Mouse (Mus musculus): ENCODE results near the gene Rptor. TPM values are rescaled to one million over a fixed set of nuclear protein-coding genes. Genes with fewer than 3 reads are reported as not detected.

The Rptor gene
- polyA plus RNA-seq, 1 experiment: 34.4 TPM

GRCm38 (mm10) chr11:119898976-119899375 lies 296.3 kb downstream of the Rptor start:
- DNase-seq (ENCODE audit: low read depth): no peak

DNA sequence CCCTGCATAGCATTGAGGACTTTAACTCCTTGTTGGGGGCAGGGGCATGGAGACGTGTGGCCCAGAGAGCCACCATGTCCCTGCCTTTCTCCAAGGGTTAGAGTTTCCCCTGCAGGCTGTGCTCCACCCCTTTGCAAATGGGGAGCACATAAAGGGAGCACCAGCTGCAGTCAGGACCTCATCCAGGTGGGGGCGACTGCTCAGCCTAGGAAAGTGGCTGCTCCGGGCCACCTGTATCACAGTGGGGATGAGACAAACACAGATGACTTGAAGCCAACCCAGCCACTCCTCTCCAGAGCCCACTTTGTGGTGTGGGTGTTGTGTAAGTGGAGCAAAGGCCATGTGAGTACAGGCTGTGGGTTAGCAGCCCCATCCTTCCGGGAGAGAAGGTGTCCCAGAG lies 298.5 kb downstream of the Rptor start:
- DNase-seq (ENCODE audit: low read depth): no peak
- no peak for TF ChIP-seq CTCF (IDR thresholded peaks at IDR 0.05; ENCODE audit: borderline replicate concordance, extremely low read depth, insufficient read depth, insufficient read length)
- TF ChIP-seq POLR2A (IDR thresholded peaks at IDR 0.05; ENCODE audit: borderline replicate concordance, extremely low read depth, insufficient read depth, insufficient read length, poor library complexity, severe bottlenecking): no peak

More at GRCm38 (mm10) chr11:119898976-119899375, 296.3 kb downstream of the Rptor start:
- TF ChIP-seq CTCF (IDR thresholded peaks at IDR 0.05; ENCODE audit: borderline replicate concordance, extremely low read depth, insufficient read depth, insufficient read length): no peak
- no peak for TF ChIP-seq POLR2A (IDR thresholded peaks at IDR 0.05; ENCODE audit: borderline replicate concordance, extremely low read depth, insufficient read depth, insufficient read length, poor library complexity, severe bottlenecking)

DNA sequence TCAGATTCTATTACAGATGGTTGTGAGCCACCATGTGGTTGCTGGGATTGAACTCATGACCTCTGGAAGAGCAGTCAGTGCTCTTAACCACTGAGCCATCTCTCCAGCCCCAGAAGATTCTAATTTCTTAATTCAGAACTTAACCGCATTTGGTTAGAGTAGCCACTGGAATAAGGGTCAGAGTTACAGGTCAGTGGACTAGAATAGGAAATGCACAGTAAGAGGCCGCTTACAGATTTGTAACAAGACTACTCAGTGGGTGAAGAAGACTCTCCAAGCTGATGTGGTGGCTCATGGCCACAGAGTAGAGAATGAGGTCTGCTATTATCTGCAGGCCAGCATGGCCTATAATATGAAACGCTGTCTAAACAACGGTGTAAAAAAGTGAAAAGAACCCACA lies 300.2 kb downstream of the Rptor start:
- TF ChIP-seq POLR2A (IDR thresholded peaks at IDR 0.05; ENCODE audit: borderline replicate concordance, extremely low read depth, insufficient read depth, insufficient read length, poor library complexity, severe bottlenecking) (no peak), CTCF (IDR thresholded peaks at IDR 0.05; ENCODE audit: borderline replicate concordance, extremely low read depth, insufficient read depth, insufficient read length) (no peak)
- DNase-seq (ENCODE audit: low read depth): no peak

GRCm38 (mm10) chr11:119904621-119905286 lies 302.0 kb downstream of the Rptor start:
- peak; percentile 91; the same call in 1 of the 2 replicates for TF ChIP-seq CTCF (IDR thresholded peaks at IDR 0.05; ENCODE audit: borderline replicate concordance, extremely low read depth, insufficient read depth, insufficient read length)
- no peak for TF ChIP-seq POLR2A (IDR thresholded peaks at IDR 0.05; ENCODE audit: borderline replicate concordance, extremely low read depth, insufficient read depth, insufficient read length, poor library complexity, severe bottlenecking)
- peak; percentile 88 for DNase-seq (ENCODE audit: low read depth)

- no peak for DNase-seq (ENCODE audit: low read depth)
- TF ChIP-seq CTCF (IDR thresholded peaks at IDR 0.05; ENCODE audit: borderline replicate concordance, extremely low read depth, insufficient read depth, insufficient read length) (no peak), POLR2A (IDR thresholded peaks at IDR 0.05; ENCODE audit: borderline replicate concordance, extremely low read depth, insufficient read depth, insufficient read length, poor library complexity, severe bottlenecking) (no peak)
These were observed 303.1 kb downstream of the Rptor start for GRCm38 (mm10) chr11:119905794-119906193.

DNA sequence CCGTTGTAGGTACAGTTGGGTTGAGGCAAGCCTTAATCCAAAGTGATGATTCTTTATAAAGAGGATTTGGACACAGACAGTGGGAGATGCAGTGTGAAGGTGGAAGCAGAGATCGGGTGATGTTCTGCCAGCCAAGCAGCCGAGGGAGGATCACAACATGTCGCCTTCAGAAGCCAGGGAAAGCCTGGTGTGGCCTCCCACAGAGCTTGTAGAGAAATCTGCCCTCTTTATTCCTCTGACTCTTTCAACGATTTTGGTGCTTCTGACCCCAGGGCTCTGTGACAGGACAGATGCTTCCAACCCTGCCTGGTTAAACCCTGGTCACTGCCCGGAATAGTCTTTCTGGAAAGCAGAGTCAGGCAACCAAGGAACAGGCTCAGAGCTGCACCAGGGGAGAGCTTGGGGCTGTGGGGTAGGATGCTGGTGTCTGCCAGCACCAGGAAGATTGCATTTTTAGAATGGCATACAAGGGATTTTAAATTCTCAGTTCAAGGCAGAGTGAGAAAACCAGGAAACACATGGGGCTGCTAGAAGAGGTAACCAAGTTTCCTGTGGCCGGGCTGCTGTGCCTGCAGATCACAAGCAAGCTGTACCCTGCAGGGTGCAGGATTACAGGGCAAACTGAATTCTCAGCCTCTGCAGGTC lies 304.4 kb downstream of the Rptor start:
- no peak for TF ChIP-seq POLR2A (IDR thresholded peaks at IDR 0.05; ENCODE audit: borderline replicate concordance, extremely low read depth, insufficient read depth, insufficient read length, poor library complexity, severe bottlenecking)
- TF ChIP-seq CTCF (IDR thresholded peaks at IDR 0.05; ENCODE audit: borderline replicate concordance, extremely low read depth, insufficient read depth, insufficient read length): no peak
- DNase-seq (ENCODE audit: low read depth): no peak

GRCm38 (mm10) chr11:119907711-119908110 lies 305.0 kb downstream of the Rptor start:
- no peak for TF ChIP-seq CTCF (IDR thresholded peaks at IDR 0.05; ENCODE audit: borderline replicate concordance, extremely low read depth, insufficient read depth, insufficient read length)
- no peak for TF ChIP-seq POLR2A (IDR thresholded peaks at IDR 0.05; ENCODE audit: borderline replicate concordance, extremely low read depth, insufficient read depth, insufficient read length, poor library complexity, severe bottlenecking)
- no peak for DNase-seq (ENCODE audit: low read depth)

DNA sequence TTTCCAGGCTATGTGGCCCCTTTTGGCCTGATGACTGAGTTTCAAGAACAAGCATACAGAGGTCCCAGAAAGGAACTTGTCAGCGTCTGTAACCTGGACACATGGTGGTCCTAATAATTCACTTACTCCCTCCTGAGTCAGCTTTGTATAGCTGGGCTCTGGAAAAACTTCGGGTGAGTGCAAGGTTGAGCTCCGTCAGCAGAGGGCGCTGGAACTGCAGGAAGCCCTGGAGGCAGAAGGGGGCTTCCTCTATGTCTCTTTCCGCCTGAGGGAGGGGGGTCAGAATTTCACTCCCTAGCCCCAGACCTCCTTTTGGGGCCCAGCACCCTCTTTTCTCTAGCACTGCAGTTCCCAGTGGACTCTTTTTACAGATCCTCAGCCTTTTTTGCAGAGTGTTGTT lies 306.7 kb downstream of the Rptor start:
- TF ChIP-seq POLR2A (IDR thresholded peaks at IDR 0.05; ENCODE audit: borderline replicate concordance, extremely low read depth, insufficient read depth, insufficient read length, poor library complexity, severe bottlenecking) (no peak), CTCF (IDR thresholded peaks at IDR 0.05; ENCODE audit: borderline replicate concordance, extremely low read depth, insufficient read depth, insufficient read length) (peak; percentile 87)
- DNase-seq (ENCODE audit: low read depth): peak; percentile 65

- TF ChIP-seq CTCF (IDR thresholded peaks at IDR 0.05; ENCODE audit: borderline replicate concordance, extremely low read depth, insufficient read depth, insufficient read length) (no peak), POLR2A (IDR thresholded peaks at IDR 0.05; ENCODE audit: borderline replicate concordance, extremely low read depth, insufficient read depth, insufficient read length, poor library complexity, severe bottlenecking) (no peak)
- DNase-seq (ENCODE audit: low read depth): peak; percentile 59
These were observed 310.1 kb downstream of the Rptor start for GRCm38 (mm10) chr11:119912845-119913244.

DNA sequence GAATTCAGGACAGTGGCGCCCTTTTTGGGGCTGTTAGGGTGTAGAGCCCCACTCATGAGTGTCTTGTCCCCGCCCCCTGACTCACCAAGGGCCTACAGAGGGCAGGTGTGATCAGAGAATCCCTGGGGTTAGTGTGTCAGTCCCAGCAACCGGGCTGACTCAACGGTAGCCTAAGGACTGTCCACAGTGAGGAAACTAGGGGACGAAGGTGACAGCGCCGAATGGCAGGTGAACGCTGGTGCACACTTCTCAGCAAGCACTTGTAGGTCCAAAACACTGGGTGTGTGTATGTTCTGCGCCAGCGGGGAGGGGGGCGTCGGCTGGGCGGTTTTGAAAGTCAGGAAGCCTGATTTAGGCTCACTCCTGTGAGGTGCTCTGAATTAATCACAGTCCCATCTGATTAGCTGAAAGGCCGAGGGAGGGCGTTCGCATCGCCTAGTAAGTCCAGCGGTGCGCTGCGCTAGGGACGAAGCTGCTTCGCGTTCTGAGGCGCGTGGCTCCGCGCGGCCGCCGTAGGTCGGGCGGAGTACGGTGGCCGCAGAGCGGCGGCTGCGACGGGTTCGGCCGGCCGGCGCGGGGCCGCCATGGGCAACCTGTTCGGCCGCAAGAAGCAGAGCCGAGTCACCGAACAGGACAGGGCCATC lies 310.7 kb downstream of the Rptor start, which contains the start of gene Chmp6:
Chmp6 (plus strand) TSS at position 151 of the 644 bp plus-strand sequence.
- DNase-seq (ENCODE audit: low read depth): peak; percentile 94
- TF ChIP-seq POLR2A (IDR thresholded peaks at IDR 0.05; ENCODE audit: borderline replicate concordance, extremely low read depth, insufficient read depth, insufficient read length, poor library complexity, severe bottlenecking) (peak; percentile 74), CTCF (IDR thresholded peaks at IDR 0.05; ENCODE audit: borderline replicate concordance, extremely low read depth, insufficient read depth, insufficient read length) (no peak)

DNA sequence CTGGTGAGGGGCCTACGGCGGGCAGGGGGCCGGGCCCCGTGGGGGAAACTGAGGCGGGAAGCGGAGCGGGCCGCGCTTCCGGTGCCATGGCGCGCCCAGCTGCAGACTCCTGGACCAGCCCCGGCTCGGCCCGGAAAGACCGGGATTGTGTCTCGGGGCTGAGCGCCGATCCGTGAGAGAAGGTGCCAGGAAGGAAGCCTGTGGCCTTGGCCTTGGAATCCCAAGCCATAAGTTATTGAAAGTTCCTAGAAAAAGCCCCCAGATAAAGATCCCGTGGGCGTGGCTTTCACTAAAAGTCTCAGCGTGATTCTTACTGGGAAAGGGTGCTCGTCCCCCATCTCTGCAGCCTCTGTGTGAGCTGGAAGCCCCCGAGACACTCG lies 311.2 kb downstream of the Rptor start:
- TF ChIP-seq CTCF (IDR thresholded peaks at IDR 0.05; ENCODE audit: borderline replicate concordance, extremely low read depth, insufficient read depth, insufficient read length) (no peak), POLR2A (IDR thresholded peaks at IDR 0.05; ENCODE audit: borderline replicate concordance, extremely low read depth, insufficient read depth, insufficient read length, poor library complexity, severe bottlenecking) (no peak)
- DNase-seq (ENCODE audit: low read depth): no peak
